Mouse (Mus musculus) urinary bladder, postnatal 4 days (tissue): ENCODE measurements around the gene Cnn1.

ENCODE experiments used
- DNase-seq, 2 experiments: peaks; one replicate each; pipeline ENCODE4 v3.0.0; 2021 to 2022; ENCODE audit warnings: low spot score in 2 of 2

The Cnn1 gene

DNA sequence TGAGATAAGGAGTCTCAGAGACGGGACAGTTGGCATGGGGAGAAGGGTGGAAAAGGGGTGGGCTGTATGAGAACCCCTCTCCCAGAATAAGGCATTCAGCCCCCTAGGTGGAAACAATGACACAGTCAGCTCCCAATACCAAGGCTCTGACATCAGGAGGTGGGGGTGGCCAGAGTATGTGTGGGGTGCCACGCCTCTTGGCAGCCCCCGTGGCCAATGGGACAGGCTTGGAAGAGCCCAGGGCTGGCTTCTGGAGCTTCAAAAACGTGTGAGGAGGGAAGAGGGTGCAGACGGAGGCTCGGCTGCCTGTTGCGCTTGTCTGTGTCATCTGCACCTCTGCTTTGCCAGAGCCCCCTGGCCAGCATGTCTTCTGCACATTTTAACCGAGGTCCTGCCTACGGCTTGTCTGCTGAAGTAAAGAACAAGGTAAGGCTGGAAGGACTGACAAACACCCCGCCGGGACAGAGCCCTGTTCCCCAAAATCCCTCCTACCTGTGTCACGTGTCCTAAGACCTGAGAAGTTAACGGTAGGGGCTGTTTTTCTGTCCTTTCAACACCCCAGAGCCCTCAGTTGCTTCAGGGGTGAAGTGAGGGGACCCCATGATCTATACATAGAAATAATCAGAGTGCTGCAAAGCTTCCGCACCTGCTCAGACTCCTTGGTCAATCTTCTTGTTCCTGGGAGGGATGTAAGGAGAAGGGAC lies at the start of gene Cnn1:
TSS of gene Cnn1 (plus strand) at position 224 of the 704 bp plus-strand sequence.
- DNase-seq: peak in 1 of 2 experiments; percentile 53

DNA sequence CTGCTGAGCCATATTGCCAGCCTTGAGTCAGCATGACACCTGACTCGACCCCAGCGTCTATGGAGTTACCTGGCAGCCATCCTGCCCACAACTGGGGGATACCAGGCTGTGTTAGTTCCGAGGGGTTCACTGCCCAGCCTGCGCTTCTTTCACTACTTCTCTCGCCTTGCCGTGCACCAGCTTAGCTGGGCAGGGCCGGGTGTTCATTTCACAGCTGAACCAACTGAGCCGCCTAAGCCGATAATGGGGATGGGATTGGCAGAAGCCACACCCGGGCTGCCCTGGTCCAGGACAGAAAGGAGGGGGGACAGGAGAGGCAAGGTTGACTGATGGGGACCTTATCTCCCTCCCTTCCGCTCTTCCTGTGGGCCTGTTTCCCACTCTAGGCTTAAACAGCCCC lies 49.7 kb upstream of the Cnn1 start:
- DNase-seq: no peak

DNA sequence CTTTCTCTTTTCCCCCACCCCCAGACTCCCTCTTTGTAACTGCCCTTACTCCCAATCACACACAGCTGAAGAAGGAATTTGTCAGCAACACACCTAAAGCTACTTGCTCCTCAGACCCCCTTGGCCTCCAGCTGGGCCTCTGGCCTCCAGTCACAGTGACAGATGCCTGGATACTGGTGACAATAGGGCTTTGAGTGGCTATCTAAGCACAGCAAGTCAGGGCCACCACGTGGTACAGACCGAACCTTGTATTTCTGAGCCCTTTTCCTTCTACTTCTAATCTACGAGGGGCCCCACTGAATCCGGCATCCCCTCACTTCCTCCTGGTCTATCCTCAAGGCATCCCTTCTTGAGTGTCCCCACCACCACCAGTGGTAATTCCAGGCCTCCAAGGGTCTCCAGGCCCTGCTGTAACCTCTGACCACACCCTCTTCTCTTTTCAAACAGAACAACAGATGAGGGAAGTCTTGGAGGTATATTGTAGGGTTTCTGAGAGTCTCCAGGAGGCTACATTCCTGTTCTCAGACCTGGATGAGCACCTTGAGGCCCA lies 49.2 kb upstream of the Cnn1 start:
- no peak for DNase-seq

DNA sequence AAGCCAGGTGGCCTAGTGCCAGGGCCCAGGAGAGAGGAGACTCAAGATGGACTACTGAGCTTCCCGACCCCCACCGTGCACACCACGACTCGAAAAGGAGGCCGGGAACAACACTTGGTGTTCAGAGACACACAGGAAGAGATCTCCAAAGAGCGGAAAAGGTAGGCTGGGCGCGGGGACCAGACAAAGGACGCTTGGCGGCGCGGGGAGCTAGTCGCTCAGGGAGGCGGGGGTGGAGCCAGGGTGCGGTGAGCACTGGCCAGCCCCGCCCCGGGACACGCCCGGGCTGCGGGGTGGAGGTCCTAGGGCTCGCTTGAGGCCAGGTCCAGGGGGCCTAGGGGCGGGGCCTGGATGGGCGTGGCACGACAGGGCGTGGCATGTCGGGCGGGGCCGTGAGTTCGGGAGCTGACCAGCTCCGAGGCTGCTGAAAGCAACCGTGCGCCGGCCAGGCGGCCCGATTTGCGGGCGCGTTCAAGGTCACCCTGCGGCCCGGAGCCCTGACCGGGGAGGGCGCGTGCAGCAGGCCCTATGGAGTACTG lies 48.6 kb upstream of the Cnn1 start:
- DNase-seq: peak; percentile 43 to 71

DNA sequence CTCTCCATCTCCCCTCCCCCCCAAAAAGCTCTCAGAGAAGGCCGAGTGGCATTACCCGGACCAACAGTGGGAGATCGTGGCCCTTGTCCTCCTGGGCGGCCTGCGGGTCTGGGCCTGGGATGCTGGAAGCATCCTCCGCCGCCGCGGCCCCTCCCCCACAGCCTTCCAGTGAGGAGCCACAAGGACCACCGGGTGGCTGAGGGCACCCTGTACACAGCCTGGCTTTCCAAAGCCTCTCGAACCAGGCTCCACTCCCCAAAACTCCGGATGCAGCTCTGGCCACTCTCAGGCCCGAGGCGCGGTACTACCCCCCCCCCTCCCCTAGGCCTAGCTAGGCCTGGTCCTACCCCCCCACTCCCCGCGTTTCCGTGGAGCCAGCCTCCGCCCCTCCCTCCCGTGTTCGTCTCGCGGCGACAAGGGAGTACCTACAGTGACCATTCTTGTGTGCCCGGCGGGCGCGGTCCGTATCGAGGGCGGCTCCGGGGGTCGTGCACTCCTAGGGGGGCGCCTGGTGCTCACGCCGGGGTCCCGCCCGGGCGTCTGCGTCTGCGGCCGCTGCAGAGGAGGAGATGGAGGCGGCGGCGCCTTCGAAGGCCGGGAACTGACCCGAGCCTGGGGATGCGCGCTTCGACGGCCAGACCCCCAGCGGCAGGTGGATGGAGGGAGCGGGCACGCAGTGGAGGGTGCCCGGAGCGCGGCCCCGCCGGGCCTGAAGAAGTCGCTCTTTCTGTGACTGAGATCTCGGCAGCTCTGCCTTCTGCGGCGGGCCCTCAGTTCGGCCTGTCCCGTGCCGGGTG lies 47.7 kb upstream of the Cnn1 start:
- DNase-seq: no peak

DNA sequence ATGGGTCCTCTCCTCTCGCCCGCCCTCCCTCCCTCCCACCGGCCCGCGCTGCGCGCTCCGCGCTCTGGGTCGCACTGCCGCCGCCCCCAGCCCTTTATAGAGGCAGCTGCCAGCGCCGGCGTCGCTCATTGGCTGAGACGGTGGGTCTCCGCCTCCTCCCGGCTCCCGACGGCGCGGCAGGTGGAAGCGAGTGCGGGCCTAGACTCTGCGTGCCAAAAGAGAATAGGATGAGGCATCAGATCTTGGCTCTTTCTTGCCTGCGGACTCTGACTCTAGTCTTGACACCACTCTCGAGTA lies 47.1 kb upstream of the Cnn1 start, which contains the start of gene Elavl3:
TSS of gene Elavl3 (minus strand) at position 66 of the 297 bp plus-strand sequence.
- no peak for DNase-seq

DNA sequence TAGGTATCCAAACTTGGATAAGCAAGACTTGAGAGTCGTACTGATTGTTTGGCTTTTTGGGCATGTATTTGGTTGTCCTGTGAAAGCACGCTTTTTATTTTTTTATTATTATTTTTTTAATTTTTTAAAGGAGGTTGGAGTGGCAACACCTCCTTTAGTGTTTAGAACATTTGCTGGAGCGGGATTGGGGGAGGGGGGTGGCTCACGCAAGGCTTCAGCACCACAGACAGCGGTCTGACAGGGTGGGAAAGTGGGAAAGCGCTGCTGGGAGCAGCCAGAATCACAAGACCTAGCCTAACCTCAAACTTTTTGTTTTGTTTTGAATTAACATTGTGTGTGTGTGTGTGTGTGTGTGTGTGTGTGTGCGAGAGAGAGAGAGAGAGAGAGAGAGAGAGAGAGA lies 45.4 kb upstream of the Cnn1 start:
- no peak for DNase-seq

DNA sequence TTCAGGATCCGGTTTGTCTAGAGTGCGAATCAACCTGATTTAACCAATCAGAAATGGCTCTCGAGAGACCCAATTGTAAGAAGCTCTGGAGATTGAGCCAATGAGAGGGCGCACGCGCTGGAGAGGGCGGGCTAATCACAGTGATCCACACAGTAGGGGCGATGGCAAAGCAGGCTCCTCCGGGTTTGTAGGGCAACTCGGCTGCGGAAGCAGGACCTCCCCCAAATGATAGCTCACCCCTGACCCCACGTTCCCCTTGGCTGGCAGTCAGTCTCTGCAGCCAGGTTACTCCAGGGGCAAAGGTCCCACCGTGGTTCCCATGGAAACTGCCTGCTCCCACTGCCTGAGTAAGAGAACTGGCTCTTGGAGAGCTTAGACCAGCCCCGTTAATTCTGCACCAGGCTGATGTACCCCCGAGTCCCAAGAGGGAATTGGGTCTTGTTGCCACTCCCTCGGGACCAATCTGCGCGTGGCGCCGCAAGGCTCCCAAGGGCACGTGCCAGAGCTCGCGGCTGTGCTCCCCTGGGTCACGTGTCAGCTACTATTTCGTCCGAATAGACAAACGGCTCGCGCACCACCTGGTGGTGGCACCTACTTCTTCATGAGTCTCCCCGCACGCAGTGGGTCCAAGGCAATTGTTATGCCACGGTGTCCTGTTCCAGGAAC lies 44.5 kb upstream of the Cnn1 start:
- DNase-seq: peak in 1 of 2 experiments; percentile 53

DNA sequence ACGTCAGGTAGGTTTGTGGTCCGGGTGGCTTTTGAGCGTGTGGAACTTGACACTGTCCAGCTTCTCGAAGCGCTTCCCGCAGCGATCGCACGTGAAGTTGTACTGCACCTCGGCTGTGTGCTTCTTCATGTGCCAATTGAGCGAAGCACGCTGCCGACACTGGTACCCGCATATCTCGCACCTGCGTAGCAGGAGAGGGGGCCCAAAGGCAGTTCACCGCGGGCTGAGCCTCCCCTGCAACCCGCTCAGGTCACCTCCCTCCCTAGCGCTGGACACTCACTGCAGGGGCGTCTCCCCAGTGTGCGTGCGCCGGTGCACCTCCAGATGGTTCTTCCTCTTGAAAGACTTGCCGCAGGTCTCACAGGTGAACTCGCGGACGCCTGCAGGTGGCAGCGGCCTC lies 43.3 kb upstream of the Cnn1 start:
- DNase-seq: no peak

DNA sequence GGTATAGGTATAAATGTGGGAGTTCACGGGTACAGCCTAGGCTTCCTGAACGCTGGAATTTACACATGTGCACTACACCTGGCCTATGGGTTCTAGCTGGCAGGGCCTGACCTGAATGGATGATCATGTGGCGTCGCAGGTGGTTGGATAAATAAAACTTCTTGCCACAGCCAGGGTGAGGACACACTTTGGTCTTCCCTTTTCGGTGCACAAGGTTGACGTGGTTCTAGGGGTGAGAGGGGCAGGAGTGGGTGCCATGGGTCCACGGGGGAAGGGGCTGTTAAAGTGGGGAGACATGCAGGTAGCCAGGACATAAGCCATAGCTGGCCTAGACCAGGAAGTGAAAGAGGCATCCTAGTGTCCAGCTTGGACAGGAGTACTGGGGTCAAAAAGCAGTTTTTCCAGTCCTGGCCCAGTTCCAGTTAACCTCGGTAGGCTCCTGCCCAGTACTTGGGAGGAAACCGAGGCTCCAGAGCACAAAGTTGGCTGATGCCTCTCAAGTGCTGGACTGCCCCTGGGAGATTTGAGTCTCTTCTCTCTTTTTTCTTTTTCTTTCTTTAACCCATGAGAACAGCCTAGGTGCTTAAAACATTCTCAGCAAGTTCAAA lies 42.6 kb upstream of the Cnn1 start:
- DNase-seq: no peak

DNA sequence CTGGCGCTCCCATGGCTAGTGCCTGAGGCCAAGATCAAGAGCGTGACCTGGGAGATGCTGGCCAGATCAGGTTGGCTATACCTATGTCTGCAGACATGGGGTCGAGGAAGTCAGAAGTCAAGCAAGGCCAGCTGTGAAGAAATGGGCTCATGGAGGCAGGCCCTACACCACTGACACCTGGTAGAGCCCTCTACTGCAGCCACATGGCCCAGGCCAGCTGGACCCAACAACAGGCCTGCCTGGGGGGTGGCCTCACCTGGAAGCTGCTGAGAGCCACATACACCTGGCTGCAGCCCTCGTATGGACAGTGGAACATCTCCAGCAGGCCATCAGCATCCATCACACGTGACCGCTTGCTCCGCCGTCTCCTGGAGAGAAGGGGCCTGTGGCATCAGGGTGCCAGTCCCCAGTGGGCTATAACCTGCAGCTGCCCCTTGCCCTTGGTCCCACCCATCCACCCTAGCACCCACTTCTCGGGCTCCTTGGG lies 41.9 kb upstream of the Cnn1 start:
- no peak for DNase-seq

DNA sequence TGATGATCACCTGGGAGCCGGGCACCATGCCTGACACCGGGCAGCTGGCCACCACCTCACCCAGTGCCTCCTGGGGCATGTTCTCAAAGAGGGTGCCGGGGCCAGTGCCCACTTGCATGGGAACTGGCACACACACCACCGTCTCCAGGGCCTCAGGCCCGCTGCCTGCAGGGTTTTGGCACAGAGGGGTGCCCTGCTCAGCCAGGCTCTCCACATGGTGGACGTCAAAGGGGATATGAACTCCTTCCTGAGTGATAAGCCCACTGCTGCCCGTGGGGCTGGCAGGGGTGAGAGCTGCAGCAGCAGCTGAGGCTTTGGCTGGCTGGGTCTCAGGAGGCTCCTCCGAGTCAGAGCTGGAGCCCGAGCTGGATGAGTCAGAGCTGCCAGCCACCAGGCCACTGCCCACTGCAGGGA lies 41.0 kb upstream of the Cnn1 start:
- DNase-seq: no peak

DNA sequence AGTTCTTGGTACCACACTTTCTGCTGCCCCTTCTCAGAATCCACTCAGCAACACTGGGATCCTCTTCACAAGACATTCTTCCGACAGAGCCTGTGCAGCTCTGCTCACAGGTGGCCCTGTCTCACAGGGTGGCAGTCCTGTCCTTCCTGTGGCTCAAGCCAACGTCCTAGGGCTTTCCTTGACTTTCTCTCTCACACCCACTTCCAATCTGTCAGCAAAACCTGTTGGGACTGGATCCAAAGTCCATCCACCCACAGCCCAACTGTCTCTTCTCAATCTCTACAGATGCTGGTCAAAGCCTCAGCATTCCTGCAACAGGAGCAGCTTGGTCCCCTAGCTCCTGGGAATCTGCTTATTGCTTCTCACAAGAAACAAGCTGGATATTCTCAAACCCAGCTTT lies 37.7 kb upstream of the Cnn1 start:
- no peak for DNase-seq

DNA sequence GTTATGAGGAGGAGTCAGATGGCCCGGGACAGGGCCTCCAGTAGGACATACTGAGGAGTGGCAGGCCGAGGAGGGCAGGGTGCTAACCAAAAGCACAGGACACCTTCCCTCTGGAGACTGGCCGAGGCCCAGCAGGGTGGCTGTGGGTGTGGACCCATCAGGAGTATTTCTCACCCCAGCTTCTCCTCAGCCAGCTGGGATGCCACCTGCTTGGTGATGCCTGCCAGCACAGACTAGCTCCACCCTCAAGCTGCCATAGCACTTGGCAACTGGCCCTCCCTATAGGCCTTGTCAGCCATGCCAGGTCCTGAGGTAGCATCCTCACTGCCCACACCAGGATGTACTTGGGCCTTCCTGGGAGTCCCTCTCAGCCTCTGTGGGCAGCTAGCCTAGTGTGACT lies 34.7 kb upstream of the Cnn1 start:
- DNase-seq: no peak

DNA sequence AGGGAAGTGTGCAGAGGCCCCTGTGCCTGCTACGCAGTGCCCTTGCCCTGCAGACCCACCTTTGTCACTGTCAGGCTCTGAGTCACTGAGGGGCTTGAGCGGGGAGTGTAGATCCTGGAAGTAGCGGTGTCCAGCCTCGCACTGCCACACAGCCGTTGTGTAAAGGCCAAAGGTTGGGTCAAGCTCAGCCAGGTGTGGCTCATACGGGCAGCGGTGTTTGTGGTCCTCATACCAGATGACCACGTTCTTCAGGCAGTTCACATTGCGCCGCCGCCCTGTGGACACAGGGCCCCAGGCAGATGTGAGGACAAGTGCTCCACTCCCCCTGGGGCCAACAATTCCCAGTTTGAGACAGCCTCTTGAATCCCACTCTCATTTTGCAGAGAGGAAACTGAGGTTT lies 33.4 kb upstream of the Cnn1 start:
- no peak for DNase-seq

DNA sequence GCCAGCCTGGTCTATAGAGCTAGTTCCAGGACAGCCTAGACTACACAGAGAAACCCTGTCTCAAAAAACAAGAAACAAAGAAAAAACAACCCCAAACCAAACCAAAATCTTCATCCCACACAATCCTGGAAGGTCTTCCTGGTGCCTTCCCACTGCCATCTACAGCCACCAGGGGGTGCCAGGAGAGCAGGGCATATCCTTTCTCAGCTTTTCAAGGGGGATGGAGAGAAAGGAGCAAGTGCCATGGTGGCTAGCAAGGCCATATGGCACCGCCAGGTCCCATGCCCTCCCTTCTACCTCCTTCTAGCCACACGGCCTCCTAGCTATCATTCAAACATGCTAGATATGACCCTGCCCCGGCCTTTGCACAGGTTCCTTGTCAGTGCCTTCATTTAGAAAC lies 32.6 kb upstream of the Cnn1 start:
- peak in 1 of 2 experiments; percentile 73 for DNase-seq

DNA sequence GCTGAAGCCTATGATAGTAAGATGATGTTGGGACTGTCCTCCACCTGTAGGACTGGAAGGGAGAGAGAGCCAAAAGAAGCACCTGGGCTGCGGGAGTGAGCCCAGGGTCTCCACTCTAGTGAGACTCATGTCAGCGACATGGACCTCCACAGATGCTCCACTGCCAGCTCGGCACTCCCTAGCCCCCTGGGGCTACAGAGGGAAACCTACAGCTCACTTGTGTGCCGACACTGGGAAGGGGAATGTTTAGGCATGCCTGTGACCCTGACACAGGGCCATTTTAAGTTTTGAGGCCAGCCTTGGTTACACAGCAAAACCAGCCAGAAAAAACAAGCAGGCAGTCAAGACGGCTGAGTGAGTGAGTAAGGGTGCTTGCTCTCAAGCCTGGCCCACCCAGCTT lies 31.8 kb upstream of the Cnn1 start:
- DNase-seq: no peak

DNA sequence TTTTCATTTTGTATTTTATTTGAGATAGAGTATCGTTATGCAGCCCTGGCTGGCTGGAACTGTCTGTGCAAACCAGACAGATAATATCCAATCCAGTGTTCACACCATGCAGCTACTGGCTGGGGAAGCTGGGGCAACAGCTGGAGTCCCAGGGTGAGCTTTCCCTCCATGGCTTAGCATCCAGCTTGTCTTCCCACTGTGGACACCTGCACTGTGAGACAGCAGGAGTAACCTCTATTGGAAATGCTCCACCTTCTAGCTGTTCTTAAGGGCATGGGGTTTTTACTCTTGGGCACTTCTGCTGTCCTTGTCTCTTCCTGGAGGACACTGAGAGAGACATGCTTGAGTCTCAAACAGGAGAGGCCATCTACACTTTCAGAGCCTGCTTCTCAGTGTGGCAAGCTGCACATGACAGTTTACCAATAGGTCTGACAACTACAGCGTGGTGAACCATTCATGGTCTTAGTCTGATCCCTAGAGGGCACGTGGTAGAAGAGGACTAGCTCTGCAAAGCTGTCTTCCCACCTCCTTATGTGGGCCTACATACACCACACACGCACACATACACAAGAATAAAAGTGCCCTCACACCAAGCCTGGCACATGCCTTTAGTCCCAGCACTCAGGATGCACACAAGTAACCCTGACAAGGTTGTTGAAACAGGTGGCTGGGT lies 29.0 kb upstream of the Cnn1 start:
- no peak for DNase-seq

DNA sequence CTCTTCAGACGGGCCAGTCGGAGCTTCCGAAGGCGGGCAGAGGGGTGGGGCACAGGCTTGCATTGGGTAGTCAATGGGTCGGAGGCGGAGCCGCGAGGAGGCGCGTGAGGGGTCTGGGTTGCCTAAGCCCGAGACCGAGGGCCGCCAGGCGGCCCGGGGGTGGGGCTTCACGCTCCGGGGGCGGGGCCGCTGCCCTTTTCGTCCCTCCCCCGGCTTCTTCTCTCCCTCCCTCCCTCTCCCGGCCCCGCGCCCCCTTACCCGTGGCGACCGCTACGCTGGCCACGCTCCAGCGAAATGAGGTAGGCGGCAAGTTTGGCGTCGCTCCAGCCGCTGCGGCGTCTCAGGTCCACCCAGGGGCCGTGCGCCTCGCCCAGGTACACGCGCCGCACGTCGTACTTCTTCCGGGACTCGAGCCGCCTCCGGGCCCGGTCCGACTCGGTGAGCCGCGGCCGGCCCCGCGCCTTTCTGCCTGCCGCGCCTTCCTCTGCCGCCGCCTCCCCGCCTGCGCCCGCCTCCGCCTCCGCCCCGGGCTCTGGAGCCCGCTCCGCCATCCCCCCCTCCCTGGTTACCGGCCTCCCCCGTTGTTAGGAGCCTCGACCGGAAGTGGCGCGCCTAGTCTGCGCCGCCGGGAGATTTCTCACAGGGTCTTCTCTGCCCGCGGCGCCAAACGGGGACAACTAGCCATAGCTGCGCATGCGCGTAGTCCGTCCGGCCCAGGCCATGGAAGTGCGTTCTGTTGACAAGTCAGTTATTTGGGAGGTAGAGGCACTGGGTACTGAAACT lies 28.0 kb upstream of the Cnn1 start, which contains the start of the genes Gm49318 and Zfp653:
TSS of gene Gm49318 (minus strand) at position 469 of the 783 bp plus-strand sequence.
TSS of gene Zfp653 (minus strand) at position 586 of the 783 bp plus-strand sequence.
- peak; percentile 95 to 98 for DNase-seq

DNA sequence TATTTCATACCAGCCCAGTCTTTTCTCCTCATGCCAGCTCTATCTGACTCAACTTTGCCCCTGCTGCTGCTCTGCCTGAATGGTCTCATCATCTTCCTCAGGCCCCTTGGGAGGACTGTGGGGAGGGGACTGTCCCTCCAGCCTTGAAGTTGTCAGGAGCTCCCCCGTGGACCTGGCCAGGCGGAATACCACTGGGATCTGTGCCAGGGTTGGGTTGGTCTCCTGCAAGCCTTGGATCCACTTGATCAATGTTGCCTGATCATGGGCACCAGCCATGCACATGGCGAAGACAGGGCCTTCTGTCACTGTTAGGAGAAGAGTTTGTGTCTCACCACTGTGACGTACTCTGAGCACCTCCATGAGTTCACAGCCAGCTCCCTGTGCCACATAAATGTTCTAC lies 26.7 kb upstream of the Cnn1 start:
- DNase-seq: no peak
